In genomic region chr3:21379816-21380215, GRCm38 (mm10) we compare ENCODE assay signal across 13 mouse cellular contexts.
A peak's percentile ranks its signal among the peaks of the same experiment; 100 is the strongest.
DNase-seq lines count a peak whose midpoint lies in the region; ATAC-seq and TF ChIP-seq lines count a peak whose summit lies in the region.
"Had no signal": no experiment of that assay in that cellular context is flagged by ENCODE, and none has a peak within 500 bp of the region (broad histone marks: within the 10 kb centered on the region; RNA-seq: fewer than 3 reads in every experiment).

No protein-coding gene starts in this region.

- no peaks in the 10 kb centered on the region for H3K36me3 ChIP-seq in limb, embryonic 14.5 days (ENCODE audit: control insufficient read depth, insufficient read depth, low read length)
- H3K36me3 ChIP-seq in limb, embryonic 10.5 days: no peaks in the 10 kb centered on the region
- H3K36me3 ChIP-seq: forebrain, embryonic 10.5 days; liver, embryonic 15.5 days had no signal

- H3K9ac ChIP-seq in limb, embryonic 14.5 days (ENCODE audit: low read depth, low read length, severe bottlenecking): no peak overlapping the region
- H3K9ac ChIP-seq: liver, embryonic 15.5 days had no signal

- no peak overlapping the region for H3K4me2 ChIP-seq in limb, embryonic 14.5 days (replicated peaks; ENCODE audit: low read depth, low read length, severe bottlenecking)
- H3K4me2 ChIP-seq: liver, embryonic 15.5 days had no signal

- 79% methylated on average over 2 of the region's 2 CpGs for WGBS in limb, embryonic 14.5 days
- WGBS in limb, embryonic 10.5 days: 97% methylated on average over 2 of the region's 2 CpGs

- no peak for ATAC-seq in limb, embryonic 14.5 days (ENCODE audit: low FRiP score, low read depth)

- DNase-seq in cerebellum, adult 9-10 months: peak; percentile 21
- DNase-seq in cerebellum, adult 11-12 months: no peak
- DNase-seq in limb, embryonic 14.5 days (ENCODE audit: low spot score): peak; percentile 49
- no peak for DNase-seq in limb, embryonic 10.5 days (ENCODE audit: low spot score)
- peak; percentile 69 for DNase-seq in gastrocnemius, postnatal 25 days
- DNase-seq in lung, postnatal 10 days: peak; percentile 30
- no peak for DNase-seq in urinary bladder, postnatal 25 days (ENCODE audit: low spot score)
- DNase-seq in embryo, embryonic 11 days: no peak
- DNase-seq: kidney, postnatal 14 days; layer of hippocampus, adult 9-11 months; right cerebral cortex, postnatal 14 days had no signal

- H3K4me1 ChIP-seq in limb, embryonic 14.5 days (ENCODE audit: control insufficient read depth, insufficient read depth, low read length): peaks cover 4% of the 10 kb centered on the region; the same call in 1 of the 2 replicates
- H3K4me1 ChIP-seq in limb, embryonic 10.5 days: no peaks in the 10 kb centered on the region
- H3K4me1 ChIP-seq: forebrain, embryonic 10.5 days; liver, embryonic 15.5 days had no signal

- H3K9me3 ChIP-seq in limb, embryonic 14.5 days (ENCODE audit: control insufficient read depth, low read length): no peaks in the 10 kb centered on the region
- no peaks in the 10 kb centered on the region for H3K9me3 ChIP-seq in limb, embryonic 10.5 days (replicated peaks)
- H3K9me3 ChIP-seq: liver, embryonic 15.5 days had no signal

- TF ChIP-seq POLR2A in limb, embryonic 14.5 days (IDR thresholded peaks at IDR 0.05; ENCODE audit: borderline replicate concordance, extremely low read depth, insufficient read depth, insufficient read length): no peak

- H3K4me3 ChIP-seq in limb, embryonic 14.5 days (replicated peaks; ENCODE audit: low read length): no peak overlapping the region
- no peak overlapping the region for H3K4me3 ChIP-seq in limb, embryonic 10.5 days
- H3K4me3 ChIP-seq: forebrain, embryonic 10.5 days; liver, embryonic 15.5 days had no signal

- no peaks in the 10 kb centered on the region for H3K27me3 ChIP-seq in limb, embryonic 14.5 days (ENCODE audit: control insufficient read depth, insufficient read depth, low read length)
- H3K27me3 ChIP-seq in limb, embryonic 10.5 days (ENCODE audit: low read depth, poor library complexity, severe bottlenecking): no peaks in the 10 kb centered on the region
- H3K27me3 ChIP-seq: liver, embryonic 15.5 days had no signal

- no peak overlapping the region for H3K27ac ChIP-seq in limb, embryonic 14.5 days (replicated peaks; ENCODE audit: low read depth, low read length)
- no peak overlapping the region for H3K27ac ChIP-seq in limb, embryonic 10.5 days
- H3K27ac ChIP-seq: forebrain, embryonic 10.5 days; liver, embryonic 15.5 days had no signal

Comparison
In these comparisons a context has a peak if more than half of its experiments do, and no peak if none do; other contexts are left out.
1. DNase-seq: peak in cerebellum, adult 9-10 months (single experiment), limb, embryonic 14.5 days (single experiment), gastrocnemius, postnatal 25 days (single experiment) and lung, postnatal 10 days (single experiment); none in cerebellum, adult 11-12 months (single experiment), limb, embryonic 10.5 days (single experiment), urinary bladder, postnatal 25 days (single experiment) and embryo, embryonic 11 days (single experiment).